Mouse (Mus musculus): ENCODE measurements around the gene Tmem94. TPM values are rescaled to one million over a fixed set of nuclear protein-coding genes. Genes with fewer than 3 reads are reported as not detected.
A peak's percentile ranks its signal among the peaks of the same experiment; 100 is the strongest.

The Tmem94 gene
- polyA plus RNA-seq (2011; ENCODE audit: insufficient read depth, insufficient read length, low read depth, missing spikeins), result 29.2 and 32.6 TPM in 2 replicates

GRCm38 (mm10) chr11:115765103-115765606 is at the start of gene Tmem94:
Gene Tmem94 (plus strand): TSS chr11:115765433.
- no peaks in the 10 kb centered on the region for H3K36me3 ChIP-seq (ENCODE audit: control insufficient read depth, insufficient read depth, low read length, poor library complexity, severe bottlenecking)

GRCm38 (mm10) chr11:115716410-115717338 is 48.6 kb upstream of the Tmem94 start:
- Histone ChIP-seq H3K4me3 (ENCODE audit: low read depth, low read length) (no peak overlapping the region), H3K4me1 (ENCODE audit: control insufficient read depth, insufficient read depth, low read length) (no peaks in the 10 kb centered on the region), H3K9ac (ENCODE audit: low read depth, poor library complexity, severe bottlenecking) (no peak overlapping the region), H3K27me3 (ENCODE audit: control insufficient read depth, insufficient read depth, low read length, poor library complexity, severe bottlenecking) (no peaks in the 10 kb centered on the region), H3K27ac (ENCODE audit: insufficient read depth, low read length) (no peak overlapping the region), H3K36me3 (ENCODE audit: control insufficient read depth, insufficient read depth, low read length, poor library complexity, severe bottlenecking) (no peaks in the 10 kb centered on the region), H3K9me3 (replicated peaks; ENCODE audit: control insufficient read depth, insufficient read depth, low read length, poor library complexity, severe bottlenecking) (no peaks in the 10 kb centered on the region)
- TF ChIP-seq CTCF (IDR thresholded peaks at IDR 0.05; ENCODE audit: low read depth, low read length) (no peak), EP300 (IDR thresholded peaks at IDR 0.05; ENCODE audit: insufficient read depth, low read depth, low read length) (no peak), POLR2A (IDR thresholded peaks at IDR 0.05; ENCODE audit: insufficient read depth, low read length) (no peak)

More at GRCm38 (mm10) chr11:115765103-115765606, at the start of gene Tmem94:
- Histone ChIP-seq H3K4me1 (ENCODE audit: control insufficient read depth, insufficient read depth, low read length) (no peaks in the 10 kb centered on the region), H3K9me3 (replicated peaks; ENCODE audit: control insufficient read depth, insufficient read depth, low read length, poor library complexity, severe bottlenecking) (0 out of 2 replicates have a peak, but pooled peaks cover 4% of the 10 kb centered on the region), H3K9ac (ENCODE audit: low read depth, poor library complexity, severe bottlenecking) (peak within 1 kb of the TSS; percentile 92), H3K27ac (ENCODE audit: insufficient read depth, low read length) (no peak within 1 kb of the TSS), H3K27me3 (ENCODE audit: control insufficient read depth, insufficient read depth, low read length, poor library complexity, severe bottlenecking) (no peaks in the 10 kb centered on the region), H3K4me3 (ENCODE audit: low read depth, low read length) (peak within 1 kb of the TSS; percentile 73)
- TF ChIP-seq EP300 (IDR thresholded peaks at IDR 0.05; ENCODE audit: insufficient read depth, low read depth, low read length) (0 out of 2 replicates have a peak, but pooled peaks have one; percentile 46), CTCF (IDR thresholded peaks at IDR 0.05; ENCODE audit: low read depth, low read length) (no peak), POLR2A (IDR thresholded peaks at IDR 0.05; ENCODE audit: insufficient read depth, low read length) (no peak)

- no peak overlapping the region for H3K4me3 ChIP-seq (ENCODE audit: low read depth, low read length)
- H3K9me3 ChIP-seq (replicated peaks; ENCODE audit: control insufficient read depth, insufficient read depth, low read length, poor library complexity, severe bottlenecking), result no peaks in the 10 kb centered on the region
- no peaks in the 10 kb centered on the region for H3K4me1 ChIP-seq (ENCODE audit: control insufficient read depth, insufficient read depth, low read length)
- no peaks in the 10 kb centered on the region for H3K36me3 ChIP-seq (ENCODE audit: control insufficient read depth, insufficient read depth, low read length, poor library complexity, severe bottlenecking)
- H3K9ac ChIP-seq (ENCODE audit: low read depth, poor library complexity, severe bottlenecking), result no peak overlapping the region
- TF ChIP-seq CTCF (IDR thresholded peaks at IDR 0.05; ENCODE audit: low read depth, low read length) (no peak), EP300 (IDR thresholded peaks at IDR 0.05; ENCODE audit: insufficient read depth, low read depth, low read length) (no peak), POLR2A (IDR thresholded peaks at IDR 0.05; ENCODE audit: insufficient read depth, low read length) (no peak)
- no peaks in the 10 kb centered on the region for H3K27me3 ChIP-seq (ENCODE audit: control insufficient read depth, insufficient read depth, low read length, poor library complexity, severe bottlenecking)
- no peak overlapping the region for H3K27ac ChIP-seq (ENCODE audit: insufficient read depth, low read length)
Observed at GRCm38 (mm10) chr11:115717660-115718390, 47.4 kb upstream of the Tmem94 start.

- Histone ChIP-seq H3K27ac (ENCODE audit: insufficient read depth, low read length) (no peak overlapping the region), H3K9me3 (replicated peaks; ENCODE audit: control insufficient read depth, insufficient read depth, low read length, poor library complexity, severe bottlenecking) (no peaks in the 10 kb centered on the region), H3K36me3 (ENCODE audit: control insufficient read depth, insufficient read depth, low read length, poor library complexity, severe bottlenecking) (no peaks in the 10 kb centered on the region), H3K4me3 (ENCODE audit: low read depth, low read length) (no peak overlapping the region), H3K9ac (ENCODE audit: low read depth, poor library complexity, severe bottlenecking) (no peak overlapping the region), H3K4me1 (ENCODE audit: control insufficient read depth, insufficient read depth, low read length) (no peaks in the 10 kb centered on the region), H3K27me3 (ENCODE audit: control insufficient read depth, insufficient read depth, low read length, poor library complexity, severe bottlenecking) (no peaks in the 10 kb centered on the region)
- TF ChIP-seq EP300 (IDR thresholded peaks at IDR 0.05; ENCODE audit: insufficient read depth, low read depth, low read length), result no peak
- TF ChIP-seq POLR2A (IDR thresholded peaks at IDR 0.05; ENCODE audit: insufficient read depth, low read length), result no peak
- peak; percentile 90 for TF ChIP-seq CTCF (IDR thresholded peaks at IDR 0.05; ENCODE audit: low read depth, low read length)
Observed at GRCm38 (mm10) chr11:115722638-115723037, 42.6 kb upstream of the Tmem94 start.

GRCm38 (mm10) chr11:115723231-115723630 is 42.0 kb upstream of the Tmem94 start:
- Histone ChIP-seq H3K4me1 (ENCODE audit: control insufficient read depth, insufficient read depth, low read length) (no peaks in the 10 kb centered on the region), H3K36me3 (ENCODE audit: control insufficient read depth, insufficient read depth, low read length, poor library complexity, severe bottlenecking) (no peaks in the 10 kb centered on the region), H3K9ac (ENCODE audit: low read depth, poor library complexity, severe bottlenecking) (no peak overlapping the region), H3K4me3 (ENCODE audit: low read depth, low read length) (no peak overlapping the region), H3K27ac (ENCODE audit: insufficient read depth, low read length) (no peak overlapping the region), H3K27me3 (ENCODE audit: control insufficient read depth, insufficient read depth, low read length, poor library complexity, severe bottlenecking) (no peaks in the 10 kb centered on the region), H3K9me3 (replicated peaks; ENCODE audit: control insufficient read depth, insufficient read depth, low read length, poor library complexity, severe bottlenecking) (no peaks in the 10 kb centered on the region)
- TF ChIP-seq POLR2A (IDR thresholded peaks at IDR 0.05; ENCODE audit: insufficient read depth, low read length) (no peak), EP300 (IDR thresholded peaks at IDR 0.05; ENCODE audit: insufficient read depth, low read depth, low read length) (no peak), CTCF (IDR thresholded peaks at IDR 0.05; ENCODE audit: low read depth, low read length) (no peak)

Measured in ES-Bruce4 (cell line).